Mouse (Mus musculus): ENCODE measurements around the gene Fzd4.

Fzd4 gene

DNA sequence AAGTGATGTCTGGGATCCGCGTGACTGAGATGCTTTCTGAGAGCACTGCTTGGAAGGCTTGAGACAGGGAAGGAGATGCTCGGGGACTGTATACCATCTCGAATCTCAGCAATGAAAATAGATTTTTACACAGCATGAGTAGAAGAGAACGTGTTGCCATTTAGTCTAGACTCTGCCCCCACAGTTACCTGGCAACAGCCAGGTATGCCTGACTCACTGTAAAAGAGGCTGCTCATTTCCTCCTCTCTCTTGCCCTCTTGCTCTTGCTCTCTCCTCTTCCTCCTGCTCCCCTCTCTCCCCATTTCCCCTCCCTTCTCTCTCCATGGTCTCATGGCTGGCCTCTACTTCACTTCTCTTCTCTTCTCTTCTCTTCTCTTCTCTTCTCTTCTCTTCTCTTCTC lies 20.5 kb downstream of the Fzd4 start:
- ATAC-seq (ENCODE audit: insufficient number of reproducible peaks, low FRiP score, low TSS enrichment), result no peak

DNA sequence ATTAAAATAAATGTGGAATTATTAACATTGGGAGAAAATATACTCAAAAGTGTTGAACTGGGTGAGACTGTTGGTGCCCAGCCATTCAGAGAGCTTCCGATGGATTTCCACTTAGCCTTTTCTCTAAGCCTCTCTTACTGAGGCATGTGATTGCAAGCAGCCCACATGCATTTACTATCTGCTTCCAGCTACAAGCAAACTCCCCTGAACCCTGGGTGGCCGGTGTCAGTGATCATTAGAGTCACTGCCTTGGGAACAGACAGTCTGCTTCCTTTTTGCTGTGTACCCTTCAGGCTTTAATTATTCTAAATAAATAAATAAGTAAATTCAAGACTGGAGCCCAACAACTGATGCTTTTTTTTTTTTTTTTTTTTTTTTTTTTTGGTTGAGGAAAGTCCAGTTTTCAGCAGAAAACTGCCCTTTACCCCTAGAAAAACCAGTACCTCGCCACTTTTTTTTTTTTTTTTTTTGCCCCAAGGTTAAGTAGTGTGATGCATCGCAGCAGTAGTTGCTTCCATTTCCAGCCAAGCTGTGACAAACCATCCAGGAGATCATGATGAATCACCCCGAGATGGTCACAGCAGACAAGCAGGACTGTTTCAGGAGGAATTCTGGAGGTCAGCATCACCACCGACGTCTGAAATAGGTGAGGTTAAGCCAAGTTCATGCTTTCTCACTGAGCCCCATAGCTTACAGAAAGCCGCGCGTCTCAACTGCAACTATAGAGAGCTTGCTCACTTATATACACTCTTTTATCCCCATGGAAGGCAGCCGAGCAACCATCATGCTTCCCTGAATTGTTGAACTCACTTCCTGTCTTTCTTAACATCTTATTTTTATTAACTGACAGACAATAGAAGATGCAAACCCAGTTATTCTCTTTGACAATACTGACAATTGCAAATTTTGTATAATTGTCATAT lies 21.9 kb downstream of the Fzd4 start:
- ATAC-seq (ENCODE audit: insufficient number of reproducible peaks, low FRiP score, low TSS enrichment), result no peak

DNA sequence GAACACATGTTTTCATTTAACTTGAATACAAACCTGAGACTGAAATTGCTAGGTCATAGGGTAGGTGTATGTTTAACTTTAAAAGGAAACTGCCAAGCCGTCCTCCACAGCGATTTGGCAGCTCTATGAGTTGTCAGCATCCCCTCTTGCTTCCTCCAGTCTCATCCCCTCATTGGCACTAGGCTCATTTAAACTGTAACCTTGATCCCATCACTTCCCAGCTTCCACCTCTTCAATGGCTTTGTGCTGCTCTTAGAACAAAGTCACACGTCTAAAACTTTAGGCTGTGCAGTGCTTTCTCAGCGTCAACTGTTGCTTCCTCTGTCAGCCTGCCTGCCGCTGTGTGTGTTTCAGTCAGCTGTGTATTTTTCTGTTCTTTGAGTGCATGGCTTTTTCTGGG lies 22.9 kb downstream of the Fzd4 start:
- no peak for ATAC-seq (ENCODE audit: insufficient number of reproducible peaks, low FRiP score, low TSS enrichment)

DNA sequence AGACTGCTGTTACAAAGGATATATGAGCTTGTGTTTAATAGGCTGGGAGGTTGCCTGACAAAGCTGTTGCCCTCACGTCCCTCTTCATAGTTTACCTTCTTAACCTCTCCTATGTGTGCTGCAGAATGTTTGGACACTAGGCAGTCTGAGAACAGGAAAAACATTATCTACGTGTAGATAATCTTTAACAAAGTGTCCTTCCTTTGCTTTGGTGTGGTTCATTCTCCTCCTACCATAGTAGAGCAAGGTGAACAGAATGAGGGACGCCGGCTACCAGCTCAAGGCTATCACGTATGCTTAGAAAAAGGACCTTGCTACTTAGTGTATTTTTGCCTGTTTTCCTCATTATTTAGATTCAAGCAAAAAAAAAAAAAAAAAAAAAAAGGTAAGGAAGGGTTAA lies 24.6 kb downstream of the Fzd4 start:
- ATAC-seq (ENCODE audit: insufficient number of reproducible peaks, low FRiP score, low TSS enrichment), result no peak

DNA sequence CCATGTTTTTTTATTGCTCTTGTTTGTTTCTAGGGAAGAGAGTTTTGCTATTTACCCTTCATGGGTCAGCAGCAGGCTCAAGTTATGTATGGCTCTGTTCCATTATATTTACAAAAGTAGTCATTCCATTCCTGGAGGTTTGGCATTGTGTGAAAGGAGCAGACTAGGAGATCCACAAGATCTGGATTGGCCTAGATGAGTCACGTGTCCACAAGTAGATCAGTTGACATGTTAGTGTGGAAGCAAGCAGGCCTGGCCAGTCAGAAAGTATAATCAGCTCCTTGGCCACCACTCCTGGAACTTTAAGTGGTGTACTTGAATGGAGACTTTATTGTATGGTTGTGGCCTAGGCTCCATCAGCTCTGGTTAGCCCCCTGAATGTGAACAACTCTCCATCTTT lies 25.2 kb downstream of the Fzd4 start:
- ATAC-seq (ENCODE audit: insufficient number of reproducible peaks, low FRiP score, low TSS enrichment), result no peak

DNA sequence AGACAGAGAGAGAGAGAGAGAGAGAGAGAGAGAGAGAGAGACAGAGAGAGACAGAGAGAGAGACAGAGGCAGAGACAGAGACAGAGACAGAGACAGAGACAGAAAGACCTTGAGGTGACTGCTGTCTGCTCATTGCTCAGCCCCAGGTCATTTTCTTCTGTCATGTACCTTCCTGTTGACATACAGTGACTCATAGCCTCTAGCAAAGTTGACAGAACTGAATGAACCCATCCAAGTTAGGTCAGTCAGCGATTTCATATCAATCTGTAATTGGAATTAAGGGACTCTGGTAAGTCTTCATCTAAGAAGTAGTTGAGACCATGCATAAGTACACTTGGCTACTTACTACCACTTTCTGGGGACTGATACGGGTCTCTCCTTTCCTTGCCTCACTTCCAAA lies 27.0 kb downstream of the Fzd4 start:
- no peak for ATAC-seq (ENCODE audit: insufficient number of reproducible peaks, low FRiP score, low TSS enrichment)

DNA sequence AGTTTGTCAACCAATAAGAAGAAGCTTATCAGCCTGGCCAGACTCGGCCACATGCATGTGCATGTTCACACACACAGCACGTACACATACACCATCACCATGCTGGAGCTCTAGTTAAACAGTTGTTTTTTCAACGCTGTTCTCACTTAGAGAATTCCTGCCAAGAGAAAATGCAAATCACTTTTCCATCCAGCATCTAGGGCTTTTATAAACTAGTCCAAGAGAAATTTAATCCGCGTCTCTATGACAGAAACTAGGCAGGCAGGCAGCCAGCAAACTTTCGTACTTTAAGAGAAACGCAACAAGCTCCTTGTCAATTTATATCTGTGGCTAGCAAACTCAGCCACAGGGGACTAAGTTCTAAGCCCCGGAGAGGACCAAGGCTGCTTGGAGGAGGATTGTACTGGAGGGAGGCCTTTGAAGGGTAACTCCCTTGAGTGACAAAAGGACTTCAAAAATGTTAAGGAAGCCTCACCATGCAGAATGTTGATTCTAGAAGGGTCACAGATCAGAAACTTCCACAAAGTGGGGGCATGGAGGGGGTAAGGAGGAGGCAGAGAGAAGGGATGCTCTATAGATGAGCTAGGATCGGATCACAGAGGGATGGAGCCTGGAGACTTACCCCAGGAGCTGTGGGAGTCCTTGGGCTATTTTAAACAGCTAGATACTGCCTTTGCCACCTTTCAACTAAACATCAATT lies 29.2 kb downstream of the Fzd4 start:
- no peak for ATAC-seq (ENCODE audit: insufficient number of reproducible peaks, low FRiP score, low TSS enrichment)

DNA sequence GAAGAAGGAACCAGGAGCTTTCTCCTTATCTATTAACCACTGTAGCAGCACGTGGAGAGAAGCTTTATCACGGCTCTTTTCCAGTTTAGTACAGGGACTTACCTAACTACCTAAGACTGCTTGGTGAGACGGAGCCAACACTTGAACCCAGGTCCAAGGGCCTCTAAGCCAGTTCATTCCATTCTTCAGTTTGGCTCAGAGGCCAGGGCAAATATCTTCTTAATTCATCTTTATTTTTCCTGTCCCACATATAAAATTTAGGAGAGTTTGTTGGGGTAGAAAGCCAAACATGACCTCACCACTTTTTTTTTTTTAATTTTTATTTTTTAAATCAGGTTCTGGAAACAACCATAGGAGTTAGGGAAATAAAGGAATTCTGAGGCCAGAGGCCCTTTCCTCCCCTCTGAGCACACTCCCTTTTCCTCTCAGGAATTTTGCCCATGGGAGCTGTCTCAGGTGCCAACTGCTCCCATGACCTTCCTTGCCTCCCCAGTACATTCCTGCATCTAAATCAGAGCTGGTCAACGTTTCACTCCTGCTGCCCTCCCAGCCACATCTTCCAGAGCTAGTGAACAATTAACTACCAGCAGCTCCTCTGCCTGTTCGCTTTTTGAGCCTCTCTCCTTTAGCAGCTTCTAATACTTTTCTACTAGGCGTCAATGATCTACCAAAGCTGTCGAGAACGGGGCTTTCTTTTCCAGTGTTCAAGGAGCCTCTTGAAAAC lies 29.9 kb downstream of the Fzd4 start:
- ATAC-seq (ENCODE audit: insufficient number of reproducible peaks, low FRiP score, low TSS enrichment), result no peak

DNA sequence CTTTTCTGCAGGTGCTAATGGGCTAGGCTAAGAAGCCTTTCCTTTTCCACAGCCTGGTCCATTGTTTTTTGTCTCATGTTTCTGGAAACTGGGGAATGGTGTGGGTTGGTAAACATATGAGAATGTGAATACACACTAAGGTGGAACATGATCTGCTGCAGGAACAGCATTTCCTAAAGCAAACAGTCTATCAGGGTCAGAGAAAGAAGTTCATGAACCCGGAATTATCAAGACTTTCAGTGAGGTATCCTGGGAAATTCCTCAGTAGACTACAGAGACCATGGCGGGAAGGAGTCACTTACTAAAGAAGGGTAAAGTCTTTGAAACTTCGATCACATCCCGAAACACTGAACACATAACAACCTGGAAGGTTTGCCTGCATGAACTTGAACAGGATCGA lies 32.2 kb downstream of the Fzd4 start:
- ATAC-seq (ENCODE audit: insufficient number of reproducible peaks, low FRiP score, low TSS enrichment), result no peak

DNA sequence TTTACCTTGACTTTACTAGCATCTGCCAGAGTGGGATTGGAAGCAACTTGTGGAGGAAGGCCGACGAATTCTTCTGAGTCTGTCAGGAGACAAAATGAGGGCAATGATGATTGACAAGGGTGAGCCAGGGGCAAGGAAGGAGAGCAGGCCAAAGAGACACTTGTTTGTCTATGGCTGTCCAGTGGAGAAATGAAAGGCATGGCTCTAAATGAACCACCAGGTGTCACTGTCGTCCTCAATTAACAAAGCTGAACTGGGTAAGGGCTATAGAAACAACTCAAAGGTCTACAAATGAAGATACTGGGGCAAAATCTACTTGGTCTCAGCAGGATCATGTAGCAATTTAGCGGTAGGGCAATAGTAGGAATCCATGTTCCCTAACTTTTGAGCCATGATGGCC lies 33.4 kb downstream of the Fzd4 start:
- no peak; the same call in 1 of the 2 replicates for ATAC-seq (ENCODE audit: insufficient number of reproducible peaks, low FRiP score, low TSS enrichment)

DNA sequence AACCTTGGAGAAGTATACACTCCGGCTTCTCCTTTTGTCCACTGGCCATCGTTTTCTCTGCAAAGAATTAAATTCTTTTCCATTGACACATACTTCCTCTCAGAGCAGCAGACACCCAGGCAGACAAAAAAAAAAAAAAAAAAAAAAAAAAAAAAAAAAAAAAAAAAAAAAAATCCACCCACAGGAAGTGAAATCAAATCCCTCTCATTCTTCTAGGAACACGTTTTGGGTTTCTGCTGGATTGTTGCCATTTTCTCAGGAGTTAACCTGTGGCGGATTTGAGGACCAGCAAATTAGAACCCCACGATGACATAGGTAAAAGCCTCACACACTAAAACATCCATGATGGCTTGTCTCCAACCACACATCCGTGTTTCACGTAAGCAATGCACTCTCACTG lies 37.1 kb downstream of the Fzd4 start:
- ATAC-seq (ENCODE audit: insufficient number of reproducible peaks, low FRiP score, low TSS enrichment), result no peak

DNA sequence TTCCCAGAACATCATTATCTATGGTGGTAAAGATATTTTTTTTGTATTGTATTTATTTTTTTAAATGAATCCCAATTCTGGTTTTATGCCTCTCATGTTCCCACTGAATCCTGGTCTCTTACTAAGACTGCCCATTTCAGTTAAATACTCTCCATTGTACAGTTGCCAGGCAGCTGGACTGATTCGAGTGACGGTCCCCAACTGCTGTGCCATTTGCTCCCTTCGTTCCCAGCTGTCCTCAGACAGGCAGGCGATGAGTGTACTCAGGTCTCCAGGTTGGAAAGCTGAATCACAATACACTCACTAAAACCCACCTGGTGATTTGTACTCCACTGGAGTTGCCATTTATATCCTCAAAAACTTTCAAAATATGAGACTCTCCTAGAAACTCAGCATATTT lies 38.1 kb downstream of the Fzd4 start:
- ATAC-seq (ENCODE audit: insufficient number of reproducible peaks, low FRiP score, low TSS enrichment), result no peak

DNA sequence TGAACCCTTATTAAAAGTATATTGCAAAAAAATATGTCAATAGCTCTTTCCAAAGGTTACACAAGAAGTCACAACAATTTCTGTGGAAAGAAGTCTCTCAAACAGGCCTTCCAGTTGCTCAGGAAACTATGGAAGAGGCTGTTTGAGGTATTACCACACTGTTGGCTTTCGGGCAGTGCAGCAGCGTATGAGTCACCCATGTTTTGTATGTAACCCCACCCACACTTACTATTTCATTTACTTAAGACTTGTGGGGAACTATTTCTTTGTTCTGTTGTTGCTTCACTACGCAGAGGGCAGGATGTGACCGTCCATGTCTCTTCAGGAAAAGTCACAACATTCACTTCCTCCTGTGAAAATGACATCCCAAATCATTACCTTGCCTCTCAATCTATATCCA lies 41.0 kb downstream of the Fzd4 start:
- no peak for ATAC-seq (ENCODE audit: insufficient number of reproducible peaks, low FRiP score, low TSS enrichment)

DNA sequence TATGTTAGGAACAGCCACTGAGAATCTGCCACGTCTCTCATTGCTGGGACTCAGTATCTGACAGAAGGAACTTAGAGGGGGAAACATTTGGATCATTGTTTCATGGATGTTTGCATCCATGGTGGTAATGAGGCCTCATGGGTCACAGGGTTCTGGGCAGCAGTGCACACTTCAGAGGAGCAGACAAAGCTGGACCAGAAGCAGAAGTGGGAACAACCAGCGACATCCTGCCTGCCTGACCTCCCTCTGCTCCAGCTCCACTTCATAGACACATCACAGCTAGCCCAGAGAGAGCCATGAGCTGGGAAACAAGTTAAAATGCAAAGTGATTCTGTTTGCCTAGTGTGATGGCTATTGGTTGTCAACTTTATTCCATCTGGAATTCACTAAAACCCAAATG lies 46.2 kb downstream of the Fzd4 start:
- ATAC-seq (ENCODE audit: insufficient number of reproducible peaks, low FRiP score, low TSS enrichment), result no peak

DNA sequence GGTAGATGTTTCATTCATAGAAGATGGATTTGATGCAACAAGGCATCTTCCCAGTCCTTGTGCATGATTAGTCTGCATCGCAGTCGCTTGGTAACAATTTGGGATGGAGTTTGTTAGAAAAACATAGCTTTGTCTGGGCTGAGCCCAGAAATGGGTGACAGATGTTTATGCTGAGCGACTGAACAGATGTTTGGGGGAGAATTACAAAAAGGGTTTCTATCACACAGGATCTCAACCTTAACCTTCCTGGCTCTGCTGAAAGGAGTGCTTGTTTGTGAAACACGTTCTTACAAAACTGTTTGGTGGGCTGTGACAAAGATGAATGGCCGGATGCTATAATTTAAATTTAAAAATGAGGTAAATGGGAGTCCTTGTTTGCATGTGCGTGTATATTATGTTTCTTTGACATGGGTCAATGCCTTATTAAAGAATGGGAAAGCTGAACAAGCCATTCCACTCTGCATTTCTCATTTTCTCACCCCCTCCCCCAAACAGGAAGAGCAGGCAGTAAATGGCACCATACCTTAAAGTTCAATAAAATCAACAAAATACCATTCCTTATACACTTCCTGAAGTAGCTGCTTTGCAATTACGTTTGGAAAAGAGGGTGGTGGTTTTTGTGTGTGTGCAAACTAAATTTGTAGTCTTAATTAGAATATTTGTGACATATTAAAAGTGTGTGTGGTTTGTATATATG lies 52.4 kb downstream of the Fzd4 start:
- ATAC-seq (ENCODE audit: insufficient number of reproducible peaks, low FRiP score, low TSS enrichment), result no peak

DNA sequence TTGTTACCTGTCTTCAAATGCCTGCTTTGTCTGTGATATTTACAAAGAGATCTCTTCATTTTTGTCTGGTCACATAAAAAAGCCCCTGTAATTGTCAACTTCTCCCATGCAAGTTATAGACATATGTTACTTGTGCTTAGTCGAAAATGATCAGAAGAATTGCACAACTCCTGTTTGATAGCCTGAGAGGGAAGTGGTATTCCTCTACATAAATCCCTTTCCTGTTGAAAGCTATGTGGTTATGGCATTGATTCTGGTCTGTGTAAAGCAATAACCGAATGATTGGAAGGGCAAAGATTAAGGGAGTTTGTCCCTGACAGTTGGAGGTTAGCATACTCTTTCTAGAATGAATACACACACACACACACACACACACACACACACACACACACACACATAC lies 55.5 kb downstream of the Fzd4 start:
- no peak for ATAC-seq (ENCODE audit: insufficient number of reproducible peaks, low FRiP score, low TSS enrichment)

DNA sequence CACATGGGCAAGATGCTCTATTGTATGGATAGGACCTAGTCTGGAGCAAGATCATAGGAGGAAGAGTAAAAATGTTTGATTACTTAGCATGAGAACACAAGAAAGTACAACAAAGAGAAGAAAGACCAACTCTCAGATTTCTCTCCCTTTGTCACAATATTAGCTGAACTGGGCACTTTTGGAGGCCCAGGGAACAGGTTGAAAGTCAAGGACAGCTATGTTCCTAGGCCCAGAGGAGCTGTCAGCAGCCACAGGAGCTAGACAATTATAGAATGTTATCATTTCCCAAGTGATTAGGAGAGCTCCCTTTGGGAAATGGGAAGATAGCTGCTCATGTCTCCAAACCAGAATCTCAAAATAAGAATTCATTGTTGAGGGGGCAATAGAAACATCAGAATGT lies 56.8 kb downstream of the Fzd4 start:
- no peak for ATAC-seq (ENCODE audit: insufficient number of reproducible peaks, low FRiP score, low TSS enrichment)

DNA sequence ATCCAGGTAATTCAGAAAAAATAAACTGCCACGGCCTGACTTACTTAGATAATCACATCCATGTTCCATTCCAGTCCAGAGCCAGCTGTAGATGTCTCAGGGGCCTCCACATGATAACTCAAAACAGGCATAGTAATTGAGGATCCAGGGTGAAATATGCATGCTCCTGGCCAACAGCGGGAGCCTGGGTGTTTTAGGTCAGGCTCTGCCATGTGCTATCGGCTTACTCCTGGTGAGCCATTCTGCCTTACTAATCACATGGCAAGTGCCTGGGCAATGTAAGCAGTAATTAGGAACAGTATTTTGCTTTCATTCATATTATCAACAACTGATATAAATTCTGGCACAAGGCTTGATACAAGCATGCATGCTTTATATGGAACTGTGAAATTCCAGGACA lies 57.2 kb downstream of the Fzd4 start:
- ATAC-seq (ENCODE audit: insufficient number of reproducible peaks, low FRiP score, low TSS enrichment), result no peak

Measured in cerebellum, adult (tissue).